Mouse (Mus musculus) B cell, adult 2 months (primary cell): ENCODE measurements at regions not wholly inside any gene's neighbourhood (a gene's known extent, or its start where the extent isn't known, plus 50 kb on each side); places are given as distances from the start of the nearest gene placed in this dataset.

ENCODE experiments used
- DNase-seq, 2 experiments: peaks; one replicate each; pipeline ENCODE4 v3.0.0; 2022

DNA sequence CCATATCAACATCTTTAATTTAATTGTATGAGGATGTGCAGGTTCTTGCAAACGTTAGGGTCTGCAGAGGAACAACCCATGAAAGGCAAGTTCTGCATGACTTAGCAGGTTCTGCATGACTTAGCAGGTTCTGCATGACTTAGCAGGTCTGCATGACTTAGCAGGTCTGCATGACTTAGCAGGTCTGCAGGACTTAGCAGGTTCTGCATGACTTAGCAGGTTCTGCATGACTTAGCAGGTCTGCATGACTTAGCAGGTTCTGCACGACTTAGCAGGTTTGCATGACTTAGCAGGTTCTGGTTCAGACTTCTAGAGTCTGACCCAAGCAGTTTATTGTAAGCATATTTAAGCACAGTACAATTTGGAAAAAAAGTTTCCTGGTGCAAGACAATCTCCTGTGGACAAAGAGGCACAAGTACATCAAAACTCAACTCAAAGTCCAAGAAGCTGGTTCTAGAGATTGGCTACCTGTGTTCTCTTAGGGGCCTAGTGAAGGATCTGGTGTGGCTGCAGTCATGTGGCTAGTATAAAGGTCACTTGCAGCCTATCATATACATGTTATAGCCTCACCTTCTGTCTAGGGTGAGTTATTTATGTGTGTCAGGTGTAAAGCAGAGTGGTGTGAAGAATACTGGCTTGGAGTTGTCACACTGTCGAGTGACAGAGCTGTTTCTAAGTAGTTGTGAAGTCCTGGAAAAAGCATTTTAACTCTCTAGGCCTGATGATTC is 50.5 kb upstream of the Prdx6 start:
- no peak for DNase-seq

- no peak for DNase-seq
Measured at GRCm38 (mm10) chr1:161306772-161307499, 55.9 kb upstream of the Prdx6 start.

DNA sequence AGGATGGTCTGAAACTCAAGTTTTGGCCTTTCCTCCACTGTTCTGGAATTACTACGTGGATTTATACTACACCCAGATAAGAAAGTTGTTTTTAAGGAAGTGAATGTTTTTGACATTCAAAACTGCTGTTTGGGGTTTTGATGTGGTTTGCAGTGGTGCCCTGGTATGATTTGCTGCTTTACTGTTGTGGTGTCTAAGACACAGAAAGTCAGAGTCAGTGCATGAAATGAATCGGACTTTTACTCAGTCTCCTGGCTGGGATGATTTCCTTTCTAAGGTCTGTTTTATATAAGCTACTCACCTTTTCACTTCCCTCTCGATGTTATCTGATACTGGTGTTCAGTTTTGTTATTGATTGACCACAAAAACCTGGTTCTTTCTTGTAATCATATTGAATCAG is 58.2 kb upstream of the Prdx6 start:
- DNase-seq: no peak

GRCm38 (mm10) chr1:161314078-161314477 is 63.1 kb upstream of the Prdx6 start:
- no peak for DNase-seq

GRCm38 (mm10) chr1:161321675-161322074 is 70.7 kb upstream of the Prdx6 start:
- no peak for DNase-seq

- DNase-seq: peak; percentile 19 to 35
Measured at GRCm38 (mm10) chr1:161329218-161329617, 66.0 kb upstream of the Tnfsf4 start.

DNA sequence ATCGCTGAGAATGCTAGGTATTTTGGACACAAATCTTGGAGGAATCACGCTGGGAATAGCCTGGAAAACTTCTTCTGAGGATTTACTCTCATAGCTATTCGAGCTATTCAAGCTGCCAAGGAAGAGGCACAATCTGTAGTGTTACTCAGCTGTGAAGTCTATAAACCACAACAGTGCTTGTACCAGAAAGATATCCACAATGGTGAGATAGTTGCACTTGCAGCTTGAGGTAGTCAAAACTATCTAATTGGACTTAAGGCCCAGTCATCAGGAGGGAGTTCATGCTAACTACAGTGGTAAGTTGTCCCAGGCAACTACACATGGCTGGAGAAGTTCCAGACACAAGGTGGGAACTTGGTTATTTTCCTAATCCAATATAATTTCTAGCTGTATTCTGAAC is 62.1 kb upstream of the Tnfsf4 start:
- no peak for DNase-seq

- no peak for DNase-seq
Measured at GRCm38 (mm10) chr1:161345111-161345510, 50.1 kb upstream of the Tnfsf4 start.
